8 mouse cellular contexts compared by ENCODE assay signal in genomic region chr16:17405271-17405696, GRCm38 (mm10). TPM values are rescaled to one million over a fixed set of nuclear protein-coding genes. Genes with fewer than 3 reads are reported as not detected.
DNase-seq lines count a peak whose midpoint lies in the region; ATAC-seq and TF ChIP-seq lines count a peak whose summit lies in the region.

No protein-coding gene starts in this region.

- peak overlapping the region; percentile 66 for H3K4me2 ChIP-seq in forebrain, embryonic 12.5 days
- H3K4me2 ChIP-seq in heart, postnatal 0 days (ENCODE audit: low read depth, low read length): peak overlapping the region; percentile 72
- peak overlapping the region; percentile 76 for H3K4me2 ChIP-seq in liver, embryonic 12.5 days
- peak overlapping the region; percentile 99 for H3K4me2 ChIP-seq in myocyte (ENCODE audit: low read depth)

- peak; percentile 57 for TF ChIP-seq POLR2A in myocyte (IDR thresholded peaks at IDR 0.05; ENCODE audit: insufficient read length, low read depth)

- TF ChIP-seq CTCF in heart, postnatal 0 days (IDR thresholded peaks at IDR 0.05; ENCODE audit: low read depth): no peak

- DNase-seq in ES-CJ7 (ENCODE audit: low read depth, low spot score): peak; percentile 56
- DNase-seq in adrenal gland, postnatal 36 days: peak; percentile 75 to 83
- DNase-seq in heart, postnatal 0 days (ENCODE audit: low spot score): peak; percentile 20
- DNase-seq in kidney, postnatal 25 days: peak; percentile 69 to 88
- peak; percentile 47 to 60 for DNase-seq in urinary bladder, postnatal 36 days (ENCODE audit: low spot score in 2 of 2)

- peaks cover 15% of the 10 kb centered on the region for H3K79me2 ChIP-seq in myocyte (ENCODE audit: control insufficient read depth, insufficient read depth)

- peak; percentile 87 for ATAC-seq in forebrain, embryonic 12.5 days (ENCODE audit: low FRiP score)
- ATAC-seq in heart, postnatal 0 days (ENCODE audit: insufficient read depth, low read depth): peak; percentile 66
- peak; percentile 69 for ATAC-seq in liver, embryonic 12.5 days

- peak overlapping the region; percentile 87 for H3K27ac ChIP-seq in forebrain, embryonic 12.5 days
- H3K27ac ChIP-seq in heart, postnatal 0 days (ENCODE audit: low read depth): peak overlapping the region; percentile 82
- peak overlapping the region; percentile 79 for H3K27ac ChIP-seq in liver, embryonic 12.5 days

- no peaks in the 10 kb centered on the region for H3K27me3 ChIP-seq in forebrain, embryonic 12.5 days
- no peaks in the 10 kb centered on the region for H3K27me3 ChIP-seq in heart, postnatal 0 days (ENCODE audit: control insufficient read depth, insufficient read depth, low read length)
- no peaks in the 10 kb centered on the region for H3K27me3 ChIP-seq in liver, embryonic 12.5 days (replicated peaks)
- no peaks in the 10 kb centered on the region for H3K27me3 ChIP-seq in myocyte (ENCODE audit: control insufficient read depth, insufficient read depth, insufficient read length)

- H3K9ac ChIP-seq in forebrain, embryonic 12.5 days: peak overlapping the region; percentile 80
- peak overlapping the region; percentile 72 for H3K9ac ChIP-seq in heart, postnatal 0 days (replicated peaks; ENCODE audit: low read depth, low read length)
- peak overlapping the region; percentile 80 for H3K9ac ChIP-seq in liver, embryonic 12.5 days

- H3K36me3 ChIP-seq in forebrain, embryonic 12.5 days (replicated peaks): no peaks in the 10 kb centered on the region; the same call in 1 of the 2 replicates
- no peaks in the 10 kb centered on the region for H3K36me3 ChIP-seq in heart, postnatal 0 days (replicated peaks; ENCODE audit: control insufficient read depth, insufficient read depth, low read length)
- H3K36me3 ChIP-seq in liver, embryonic 12.5 days: peaks cover 14% of the 10 kb centered on the region
- H3K36me3 ChIP-seq in myocyte (ENCODE audit: control insufficient read depth, insufficient read depth): no peaks in the 10 kb centered on the region

- H3K4me1 ChIP-seq in forebrain, embryonic 12.5 days: peaks cover 22% of the 10 kb centered on the region
- peaks cover 17% of the 10 kb centered on the region; the same call in 1 of the 2 replicates for H3K4me1 ChIP-seq in heart, postnatal 0 days (ENCODE audit: control insufficient read depth, insufficient read depth)
- peaks cover 42% of the 10 kb centered on the region for H3K4me1 ChIP-seq in liver, embryonic 12.5 days

- WGBS in forebrain, embryonic 12.5 days: under 1% methylated on average over 22 of the region's 22 CpGs
- under 1% methylated on average over 22 of the region's 22 CpGs for WGBS in heart, postnatal 0 days
- WGBS in liver, embryonic 12.5 days (ENCODE audit: insufficient replicate concordance): 0% methylated on average over 22 of the region's 22 CpGs

- no peaks in the 10 kb centered on the region for H3K9me3 ChIP-seq in forebrain, embryonic 12.5 days
- H3K9me3 ChIP-seq in heart, postnatal 0 days (replicated peaks; ENCODE audit: control insufficient read depth, low read length): no peaks in the 10 kb centered on the region
- H3K9me3 ChIP-seq in liver, embryonic 12.5 days (replicated peaks): no peaks in the 10 kb centered on the region

- H3K4me3 ChIP-seq in forebrain, embryonic 12.5 days (replicated peaks): peak overlapping the region; percentile 74
- H3K4me3 ChIP-seq in heart, postnatal 0 days (ENCODE audit: low read depth, low read length): peak overlapping the region; percentile 85
- H3K4me3 ChIP-seq in liver, embryonic 12.5 days: peak overlapping the region; percentile 80
- peak overlapping the region; percentile 82 for H3K4me3 ChIP-seq in myocyte

- TF ChIP-seq EP300 in heart, postnatal 0 days (IDR thresholded peaks at IDR 0.05; ENCODE audit: low read depth): no peak

- peak overlapping the region; percentile 33 for H3ac ChIP-seq in myocyte (ENCODE audit: control insufficient read depth, insufficient read length)

TF ChIP-seq in myocyte, 11 proteins besides CTCF, POLR2A, EP300 and RAD21:
- no peak for TF ChIP-seq E2F4 (IDR thresholded peaks at IDR 0.05; ENCODE audit: insufficient read depth)
TF ChIP-seq in myocyte: peak in this region for 0.

RNA-seq across cellular contexts. Expression of gene Snap29, which starts 0.5 kb away (rescaled TPM):
- 10 to 100 TPM; 27.3 to 30.2 TPM for total RNA-seq in adrenal gland, postnatal 36 days (2021)
- 15.5 and 16.9 TPM in 2 replicates for polyA plus RNA-seq in forebrain, embryonic 12.5 days (2016; fragmentation: Nextera tagmentation; extraction: Ambion mirVana)
- 20.3 and 22.3 TPM in 2 replicates for total RNA-seq in heart, postnatal 0 days (2014; rRNA removed; ENCODE audit: low replicate concordance)
- 8.3 and 8.5 TPM in 2 replicates for polyA plus RNA-seq in heart, postnatal 0 days (2015; fragmentation: Nextera tagmentation; extraction: Ambion mirVana)
- polyA plus RNA-seq in liver, embryonic 12.5 days (2016; fragmentation: Nextera tagmentation; extraction: Ambion mirVana): 10.6 and 10.8 TPM in 2 replicates
- 12.0 TPM for polyA plus RNA-seq in myocyte (2012; fragmentation: generic; extraction: Trizol)

RNA-seq across cellular contexts. Expression of gene Pi4ka, which starts 0.8 kb away (rescaled TPM):
- 10 to 100 TPM; 90.6 to 97.2 TPM for total RNA-seq in adrenal gland, postnatal 36 days (2021)
- 59.7 and 67.8 TPM in 2 replicates for polyA plus RNA-seq in forebrain, embryonic 12.5 days (2016; fragmentation: Nextera tagmentation; extraction: Ambion mirVana)
- total RNA-seq in heart, postnatal 0 days (2014; rRNA removed; ENCODE audit: low replicate concordance): 49.2 and 60.0 TPM in 2 replicates
- polyA plus RNA-seq in heart, postnatal 0 days (2015; fragmentation: Nextera tagmentation; extraction: Ambion mirVana): 16.9 and 18.5 TPM in 2 replicates
- polyA plus RNA-seq in liver, embryonic 12.5 days (2016; fragmentation: Nextera tagmentation; extraction: Ambion mirVana): 25.6 TPM in 2 replicates
- 37.8 TPM for polyA plus RNA-seq in myocyte (2012; fragmentation: generic; extraction: Trizol)

RNA-seq across cellular contexts. Expression of gene Crkl, which starts 46.5 kb away (rescaled TPM):
- 10 to 100 TPM; 30.4 to 38.1 TPM for total RNA-seq in adrenal gland, postnatal 36 days (2021)
- 101 and 117 TPM in 2 replicates for polyA plus RNA-seq in forebrain, embryonic 12.5 days (2016; fragmentation: Nextera tagmentation; extraction: Ambion mirVana)
- total RNA-seq in heart, postnatal 0 days (2014; rRNA removed; ENCODE audit: low replicate concordance): 26.0 and 45.2 TPM in 2 replicates
- polyA plus RNA-seq in heart, postnatal 0 days (2015; fragmentation: Nextera tagmentation; extraction: Ambion mirVana): 25.3 and 29.6 TPM in 2 replicates
- polyA plus RNA-seq in liver, embryonic 12.5 days (2016; fragmentation: Nextera tagmentation; extraction: Ambion mirVana): 37.9 and 41.6 TPM in 2 replicates
- polyA plus RNA-seq in myocyte (2012; fragmentation: generic; extraction: Trizol): 14.8 TPM

Comparison
In these comparisons a context has a peak if more than half of its experiments do, and no peak if none do; other contexts are left out.
1. Peak in every context shown above with its lines: DNase-seq, ATAC-seq, H3K4me3 ChIP-seq and H3K27ac ChIP-seq.
2. DNase-seq: peak in every context shown above with its lines; median percentile 79 in adrenal gland, postnatal 36 days; 78 in kidney, postnatal 25 days; 56 in ES-CJ7; 54 in urinary bladder, postnatal 36 days; 20 in heart, postnatal 0 days.